In the genomic region with DNA sequence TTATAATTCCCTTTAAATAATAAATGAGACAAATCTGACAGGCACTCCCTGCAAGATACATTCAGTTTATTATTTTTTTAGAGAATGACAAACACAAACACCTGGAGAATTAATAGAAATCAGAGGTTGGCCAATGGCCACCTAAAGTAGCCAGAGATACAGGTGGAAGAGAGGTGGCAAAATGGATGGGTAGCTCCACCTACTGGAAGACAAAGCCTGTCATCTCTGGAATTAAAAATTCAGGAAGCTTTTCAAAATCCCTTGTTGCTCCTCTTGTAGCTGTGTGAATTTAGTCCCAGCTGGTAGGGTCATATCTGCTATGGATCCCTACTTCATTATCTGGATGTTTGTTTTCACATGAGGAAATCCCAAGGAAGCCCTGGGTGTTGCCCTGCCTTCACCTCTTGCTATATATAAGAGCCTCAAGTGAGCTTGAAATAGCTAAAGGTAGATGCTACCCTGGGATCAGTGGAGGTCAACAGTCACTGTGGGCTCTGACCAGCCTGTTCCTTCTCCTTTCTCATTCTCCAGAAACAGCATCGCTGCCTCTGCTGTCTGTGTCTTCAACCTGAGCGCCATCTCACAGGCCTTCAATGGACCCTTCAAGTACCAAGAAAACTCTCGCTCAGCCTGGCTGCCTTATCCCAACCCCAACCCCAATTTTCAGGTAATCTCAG, we compare ENCODE assay signal across 9 mouse cellular contexts.
DNase-seq lines count a peak whose midpoint lies in the region; ATAC-seq and TF ChIP-seq lines count a peak whose summit lies in the region.
"Had no signal": no experiment of that assay in that cellular context is flagged by ENCODE, and none has a peak within 500 bp of the region (broad histone marks: within the 10 kb centered on the region; RNA-seq: fewer than 3 reads in every experiment).

No protein-coding gene starts in this region.

- no peaks in the 10 kb centered on the region for H3K9me3 ChIP-seq in midbrain, embryonic 15.5 days
- H3K9me3 ChIP-seq: liver, embryonic 13.5 days had no signal

- no peak overlapping the region for H3K4me2 ChIP-seq in midbrain, embryonic 15.5 days
- H3K4me2 ChIP-seq: liver, embryonic 13.5 days had no signal

- no peak for TF ChIP-seq POLR2A in thymus, adult 2 months (IDR thresholded peaks at IDR 0.05; ENCODE audit: control insufficient read depth, extremely low read depth, insufficient read depth, low read length, poor library complexity)

- no peak overlapping the region for H3K4me3 ChIP-seq in layer of hippocampus, adult 2 months
- H3K4me3 ChIP-seq in midbrain, embryonic 15.5 days: no peak overlapping the region
- H3K4me3 ChIP-seq in thymus, adult 2 months (ENCODE audit: control insufficient read depth, insufficient read depth, low read length): no peak overlapping the region
- H3K4me3 ChIP-seq: liver, embryonic 13.5 days had no signal

- DNase-seq in embryo, embryonic 10.5 days (ENCODE audit: low spot score): peak; percentile 34
- no peak for DNase-seq in embryo, embryonic 9.5 days (ENCODE audit: extremely low spot score)
- peak in 1 of 2 experiments; percentile 19 for DNase-seq in layer of hippocampus, adult 2 months (ENCODE audit: low spot score in 2 of 2)
- no peak for DNase-seq in layer of hippocampus, postnatal 36 days
- DNase-seq in cerebellum, adult 18-20 months: peak; percentile 54 to 60
- DNase-seq in thymus, postnatal 14 days: no peak
- DNase-seq in thymus, adult 2 months: no peak
- DNase-seq: liver, embryonic 13.5 days had no signal

- H3K27ac ChIP-seq in layer of hippocampus, adult 2 months: 0 out of 2 replicates have a peak overlapping the region, but pooled peaks have one; percentile 14
- H3K27ac ChIP-seq in midbrain, embryonic 15.5 days: no peak overlapping the region
- no peak overlapping the region for H3K27ac ChIP-seq in thymus, adult 2 months (ENCODE audit: control insufficient read depth, insufficient read depth, low read length)
- H3K27ac ChIP-seq: liver, embryonic 13.5 days had no signal

- no peak overlapping the region for H3K9ac ChIP-seq in midbrain, embryonic 15.5 days
- H3K9ac ChIP-seq: liver, embryonic 13.5 days had no signal

- H3K36me3 ChIP-seq in midbrain, embryonic 15.5 days (replicated peaks): no peaks in the 10 kb centered on the region
- no peaks in the 10 kb centered on the region for H3K36me3 ChIP-seq in thymus, adult 2 months (ENCODE audit: control insufficient read depth, insufficient read depth, low read length)
- H3K36me3 ChIP-seq: liver, embryonic 13.5 days had no signal

- ATAC-seq in midbrain, embryonic 15.5 days (replicated peaks): peak; percentile 48

- H3K4me1 ChIP-seq in midbrain, embryonic 15.5 days: no peaks in the 10 kb centered on the region
- H3K4me1 ChIP-seq in thymus, adult 2 months (replicated peaks; ENCODE audit: control insufficient read depth, insufficient read depth, low read length): no peaks in the 10 kb centered on the region
- H3K4me1 ChIP-seq: liver, embryonic 13.5 days had no signal

- peak; percentile 81 for TF ChIP-seq CTCF in layer of hippocampus, adult 2 months (conservative IDR thresholded peaks at IDR 0.05)
- no peak for TF ChIP-seq CTCF in thymus, adult 2 months (IDR thresholded peaks at IDR 0.05; ENCODE audit: borderline replicate concordance, control insufficient read depth, extremely low read depth, insufficient read depth, low read length, poor library complexity)

- 79% methylated on average over 3 of the region's 3 CpGs for WGBS in midbrain, embryonic 15.5 days
- WGBS in thymus, adult 2 months: 96% methylated on average over 3 of the region's 3 CpGs

- H3K27me3 ChIP-seq in midbrain, embryonic 15.5 days (replicated peaks): no peaks in the 10 kb centered on the region
- no peaks in the 10 kb centered on the region for H3K27me3 ChIP-seq in thymus, adult 2 months (ENCODE audit: control insufficient read depth, insufficient read depth, low read length)
- H3K27me3 ChIP-seq: liver, embryonic 13.5 days had no signal

Comparison
In these comparisons a context has a peak if more than half of its experiments do, and no peak if none do; other contexts are left out.
1. DNase-seq: peak in embryo, embryonic 10.5 days (single experiment) and cerebellum, adult 18-20 months (2 of 2); none in embryo, embryonic 9.5 days (single experiment), layer of hippocampus, postnatal 36 days (0 of 2), thymus, postnatal 14 days (single experiment) and thymus, adult 2 months (single experiment).